Comparison of ENCODE assay signal across 8 mouse cellular contexts in the genomic region with DNA sequence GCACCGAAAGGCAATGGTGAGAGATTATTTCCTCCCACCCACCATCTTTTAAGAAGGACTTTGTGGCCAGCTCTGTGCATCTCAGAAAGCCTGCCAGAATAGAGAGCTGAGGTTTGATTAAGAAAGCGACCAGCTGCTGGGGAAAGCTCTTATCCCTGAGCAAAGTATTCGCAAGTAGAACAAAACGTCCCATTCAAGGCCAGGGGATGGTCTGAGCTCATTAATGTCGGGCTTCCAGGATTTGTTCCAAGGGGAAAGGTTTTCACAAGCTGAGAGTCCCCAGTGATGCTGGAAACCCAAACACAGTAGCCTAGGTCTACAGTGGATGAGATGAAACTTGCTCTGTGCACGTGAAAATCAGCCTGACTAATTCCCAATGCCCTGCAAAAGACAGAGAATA.
A peak's percentile ranks its signal among the peaks of the same experiment; 100 is the strongest.
DNase-seq lines count a peak whose midpoint lies in the region; ATAC-seq and TF ChIP-seq lines count a peak whose summit lies in the region.

No protein-coding gene starts in this region.

- H3K9me3 ChIP-seq in lung, embryonic 14.5 days (ENCODE audit: low read depth, low read length): no peaks in the 10 kb centered on the region
- H3K9me3 ChIP-seq in neural tube, embryonic 15.5 days (replicated peaks): no peaks in the 10 kb centered on the region

- H3K9ac ChIP-seq in lung, embryonic 14.5 days: no peak overlapping the region
- H3K9ac ChIP-seq in neural tube, embryonic 15.5 days (replicated peaks): no peak overlapping the region

- DNase-seq in adrenal gland, adult (ENCODE audit: inconsistent age in 2 of 2, low spot score in 1 of 2): peak; percentile 83 to 84
- DNase-seq in adrenal gland, postnatal 10 days: no peak
- peak; percentile 64 for DNase-seq in lung, embryonic 14.5 days
- no peak for DNase-seq in lung, adult 2 months
- peak; percentile 34 for DNase-seq in heart, postnatal 4 days
- no peak for DNase-seq in natural killer cell, adult 2 months (ENCODE audit: low spot score in 2 of 2)
- DNase-seq in ovary, postnatal 14 days (ENCODE audit: low spot score): no peak

- H3K4me2 ChIP-seq in lung, embryonic 14.5 days: no peak overlapping the region
- H3K4me2 ChIP-seq in neural tube, embryonic 15.5 days: no peak overlapping the region

- ATAC-seq in lung, embryonic 14.5 days (ENCODE audit: insufficient read depth): no peak
- peak; percentile 58 for ATAC-seq in neural tube, embryonic 15.5 days (ENCODE audit: low FRiP score)

- 33% methylated on average over 6 of the region's 6 CpGs for WGBS in lung, embryonic 14.5 days
- WGBS in lung, adult 2 months: 45% methylated on average over 6 of the region's 6 CpGs
- 36% methylated on average over 6 of the region's 6 CpGs for WGBS in neural tube, embryonic 15.5 days

- H3K27ac ChIP-seq in lung, embryonic 14.5 days (ENCODE audit: low read depth): peak overlapping the region; percentile 44; the same call in 1 of the 2 replicates
- peak overlapping the region; percentile 68 for H3K27ac ChIP-seq in neural tube, embryonic 15.5 days (replicated peaks)

- no peak for TF ChIP-seq CTCF in lung, embryonic 14.5 days (IDR thresholded peaks at IDR 0.05; ENCODE audit: low read depth)
- no peak for TF ChIP-seq CTCF in lung, adult 2 months (IDR thresholded peaks at IDR 0.05; ENCODE audit: insufficient read depth, low read length)

- H3K27me3 ChIP-seq in lung, embryonic 14.5 days (ENCODE audit: insufficient read depth, low read length): no peaks in the 10 kb centered on the region
- H3K27me3 ChIP-seq in neural tube, embryonic 15.5 days (replicated peaks): no peaks in the 10 kb centered on the region

- H3K36me3 ChIP-seq in lung, embryonic 14.5 days (ENCODE audit: insufficient read depth): peaks cover 96% of the 10 kb centered on the region
- peaks cover 8% of the 10 kb centered on the region for H3K36me3 ChIP-seq in neural tube, embryonic 15.5 days

- H3K4me1 ChIP-seq in lung, embryonic 14.5 days (ENCODE audit: insufficient read depth): 0 out of 2 replicates have a peak, but pooled peaks cover 4% of the 10 kb centered on the region
- H3K4me1 ChIP-seq in lung, adult 2 months (ENCODE audit: control insufficient read depth, insufficient read depth, low read length): 0 out of 2 replicates have a peak, but pooled peaks cover 2% of the 10 kb centered on the region
- peaks cover 34% of the 10 kb centered on the region for H3K4me1 ChIP-seq in neural tube, embryonic 15.5 days

- H3K4me3 ChIP-seq in lung, embryonic 14.5 days (ENCODE audit: low read depth, low read length): no peak overlapping the region
- H3K4me3 ChIP-seq in lung, adult 2 months (replicated peaks; ENCODE audit: extremely low read depth, low read depth, low read length): no peak overlapping the region
- H3K4me3 ChIP-seq in neural tube, embryonic 15.5 days (replicated peaks): no peak overlapping the region

- TF ChIP-seq POLR2A in lung, adult 2 months (IDR thresholded peaks at IDR 0.05; ENCODE audit: borderline replicate concordance, extremely low read depth, low read depth, low read length): no peak

Comparison
In these comparisons a context has a peak if more than half of its experiments do, and no peak if none do; other contexts are left out.
1. DNase-seq: peak in adrenal gland, adult (2 of 2), lung, embryonic 14.5 days (single experiment) and heart, postnatal 4 days (single experiment); none in adrenal gland, postnatal 10 days (single experiment), lung, adult 2 months (single experiment), natural killer cell, adult 2 months (0 of 2) and ovary, postnatal 14 days (single experiment).